Mouse (Mus musculus): Measurements from ENCODE around the gene Gm5965. TPM values are rescaled to one million over a fixed set of nuclear protein-coding genes. Genes with fewer than 3 reads are reported as not detected.

Gene Gm5965
- polyA plus RNA-seq, 1 experiment from 2014 or later, result not detected

DNA sequence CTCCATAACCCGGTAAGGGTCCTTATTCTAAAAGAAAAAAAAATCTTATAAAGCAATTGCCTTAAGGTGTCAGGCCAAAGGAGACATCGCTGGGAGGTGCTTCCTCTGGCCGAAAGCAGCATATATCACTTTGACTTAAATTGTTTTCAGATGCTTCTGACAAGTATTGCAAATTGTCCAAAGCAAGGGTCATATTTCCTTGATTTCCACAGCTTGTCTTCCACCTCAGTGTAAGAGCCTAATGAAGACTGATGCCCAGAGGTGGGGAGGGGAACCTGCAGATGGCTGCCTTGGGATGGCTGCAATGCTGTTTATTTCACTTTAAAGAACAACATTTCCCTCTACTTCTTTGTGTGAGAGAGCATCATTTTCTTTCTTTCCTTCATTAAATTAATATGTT, 49.3 kb downstream of the Gm5965 start:
- ATAC-seq (ENCODE audit: low FRiP score), result no peak
- H3K4me2 ChIP-seq, result no peak overlapping the region
- H3K4me3 ChIP-seq, result no peak overlapping the region
- H3K9ac ChIP-seq, result no peak overlapping the region
- WGBS, result 68% methylated on average over 3 of the region's 3 CpGs
- H3K27ac ChIP-seq, result no peak overlapping the region
- H3K9me3 ChIP-seq, result no peaks in the 10 kb centered on the region
- H3K27me3 ChIP-seq, result no peaks in the 10 kb centered on the region
- H3K36me3 ChIP-seq, result no peaks in the 10 kb centered on the region
- H3K4me1 ChIP-seq (replicated peaks), result no peaks in the 10 kb centered on the region

Other genes starting within 250 kb of the Gm5965 start
- 0.10 TPM in 1 of 2 replicates, not detected in the other for gene Cldn8, start 214.7 kb upstream of the Gm5965 start, polyA plus RNA-seq (2015; fragmentation: Nextera tagmentation; extraction: Ambion mirVana)
- not detected in 2 replicates for gene Krtap24-1, start 165.6 kb upstream of the Gm5965 start, polyA plus RNA-seq (2015; fragmentation: Nextera tagmentation; extraction: Ambion mirVana)
- not detected in 2 replicates for gene 2310079G19Rik, start 150.2 kb upstream of the Gm5965 start, polyA plus RNA-seq (2015; fragmentation: Nextera tagmentation; extraction: Ambion mirVana)
- not detected in 2 replicates for gene Krtap26-1, start 130.1 kb upstream of the Gm5965 start, polyA plus RNA-seq (2015; fragmentation: Nextera tagmentation; extraction: Ambion mirVana)
- not detected in 2 replicates for gene Krtap27-1, start 106.2 kb upstream of the Gm5965 start, polyA plus RNA-seq (2015; fragmentation: Nextera tagmentation; extraction: Ambion mirVana)
- not detected in 2 replicates for gene 2310061N02Rik, start 69.9 kb upstream of the Gm5965 start, polyA plus RNA-seq (2015; fragmentation: Nextera tagmentation; extraction: Ambion mirVana)
- not detected in 2 replicates for gene Krtap13-1, start 49.0 kb upstream of the Gm5965 start, polyA plus RNA-seq (2015; fragmentation: Nextera tagmentation; extraction: Ambion mirVana)
- not detected in 2 replicates for gene Krtap13, start 26.3 kb upstream of the Gm5965 start, polyA plus RNA-seq (2015; fragmentation: Nextera tagmentation; extraction: Ambion mirVana)
- gene 2310034C09Rik, start 19.0 kb upstream of the Gm5965 start, polyA plus RNA-seq (2015; fragmentation: Nextera tagmentation; extraction: Ambion mirVana), result not detected in 2 replicates
- gene 2310057N15Rik, start 3.7 kb upstream of the Gm5965 start, polyA plus RNA-seq (2015; fragmentation: Nextera tagmentation; extraction: Ambion mirVana), result not detected in 2 replicates
- gene Gm20741, start 34.3 kb downstream of the Gm5965 start, polyA plus RNA-seq (2015; fragmentation: Nextera tagmentation; extraction: Ambion mirVana), result not detected in 2 replicates
- not detected in 2 replicates for gene Krtap15, start 42.3 kb downstream of the Gm5965 start, polyA plus RNA-seq (2015; fragmentation: Nextera tagmentation; extraction: Ambion mirVana)
- not detected in 2 replicates for gene Krtap14, start 48.2 kb downstream of the Gm5965 start, polyA plus RNA-seq (2015; fragmentation: Nextera tagmentation; extraction: Ambion mirVana)
- gene Krtap19-1, start 91.5 kb downstream of the Gm5965 start, polyA plus RNA-seq (2015; fragmentation: Nextera tagmentation; extraction: Ambion mirVana), result not detected in 2 replicates
- gene Krtap19-2, start 96.4 kb downstream of the Gm5965 start, polyA plus RNA-seq (2015; fragmentation: Nextera tagmentation; extraction: Ambion mirVana), result not detected in 2 replicates
- not detected in 2 replicates for gene Krtap19-3, start 100.1 kb downstream of the Gm5965 start, polyA plus RNA-seq (2015; fragmentation: Nextera tagmentation; extraction: Ambion mirVana)
- gene Krtap19-4, start 107.2 kb downstream of the Gm5965 start, polyA plus RNA-seq (2015; fragmentation: Nextera tagmentation; extraction: Ambion mirVana), result not detected in 2 replicates
- not detected in 2 replicates for gene Krtap19-5, start 118.6 kb downstream of the Gm5965 start, polyA plus RNA-seq (2015; fragmentation: Nextera tagmentation; extraction: Ambion mirVana)
- not detected in 2 replicates for gene Krtap19-9b, start 154.4 kb downstream of the Gm5965 start, polyA plus RNA-seq (2015; fragmentation: Nextera tagmentation; extraction: Ambion mirVana)
- gene Krtap16-3, start 185.0 kb downstream of the Gm5965 start, polyA plus RNA-seq (2015; fragmentation: Nextera tagmentation; extraction: Ambion mirVana), result not detected in 2 replicates
- not detected in 2 replicates for gene Krtap22-2, start 232.9 kb downstream of the Gm5965 start, polyA plus RNA-seq (2015; fragmentation: Nextera tagmentation; extraction: Ambion mirVana)
- not detected in 2 replicates for gene Gm10229, start 237.4 kb downstream of the Gm5965 start, polyA plus RNA-seq (2015; fragmentation: Nextera tagmentation; extraction: Ambion mirVana)

Data from hindbrain, embryonic 13.5 days (tissue).